Mouse (Mus musculus) G1E-ER4 (cell line): Measurements from ENCODE around the gene Uqcrh. TPM values are rescaled to one million over a fixed set of nuclear protein-coding genes. Genes with fewer than 3 reads are reported as not detected.
A peak's percentile ranks its signal among the peaks of the same experiment; 100 is the strongest.

Experiments used
- GATA1 ChIP-seq: IDR thresholded peaks from one replicate; pipeline ENCODE4 v1.8.0; 2012; ENCODE audit warnings: low read length, inconsistent platforms
- polyA plus RNA-seq: library from polyadenylated mRNA; stranded (reverse); fragments of >175 nt; gene quantifications from 2 replicates; pipeline ENCODE4 v1.2.3, GENCODE M21; 2012

The Uqcrh gene
- 18.6 and 22.9 TPM in 2 replicates for polyA plus RNA-seq

DNA sequence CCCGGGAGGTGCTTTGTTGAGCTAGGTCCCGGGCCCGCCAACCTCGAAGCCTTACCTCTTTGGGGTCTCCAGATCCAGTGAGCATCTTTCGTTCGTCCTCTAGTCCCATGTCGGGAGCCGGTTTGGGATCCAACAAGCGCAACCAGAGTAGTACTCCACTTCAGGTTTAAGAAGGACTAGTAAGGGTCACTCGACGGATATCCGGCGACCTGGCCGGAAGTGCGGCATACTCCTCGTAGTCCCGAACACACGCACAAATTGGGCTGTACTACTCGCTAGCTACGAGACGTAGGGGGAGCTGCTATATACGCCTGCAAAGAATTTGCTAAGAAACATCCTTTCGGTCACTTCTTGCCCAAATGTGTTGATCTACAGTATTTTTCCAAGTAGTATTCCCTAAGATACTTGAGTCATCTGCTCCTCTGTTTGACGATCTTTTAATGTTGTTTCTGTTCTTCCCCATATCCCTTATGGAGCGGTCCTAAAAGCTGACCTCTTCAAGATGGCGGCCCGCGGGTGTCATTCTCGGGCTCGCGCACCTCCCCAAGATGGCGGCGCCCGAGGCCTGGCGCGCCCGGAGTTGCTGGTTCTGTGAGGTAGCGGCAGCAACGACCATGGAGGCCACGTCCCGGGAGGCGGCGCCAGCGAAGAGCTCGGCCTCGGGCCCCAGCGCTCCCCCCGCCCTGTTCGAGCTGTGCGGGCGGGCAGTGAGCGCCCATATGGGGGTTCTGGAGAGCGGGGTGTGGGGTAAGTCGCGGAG is at the start of gene Uqcrh, which contains the start of gene Lrrc41:
TSS of gene Uqcrh (minus strand) at position 211 of the 760 bp plus-strand sequence.
TSS of gene Lrrc41 (plus strand) at position 409 of the 760 bp plus-strand sequence.
- TF ChIP-seq GATA1 = no peak

DNA sequence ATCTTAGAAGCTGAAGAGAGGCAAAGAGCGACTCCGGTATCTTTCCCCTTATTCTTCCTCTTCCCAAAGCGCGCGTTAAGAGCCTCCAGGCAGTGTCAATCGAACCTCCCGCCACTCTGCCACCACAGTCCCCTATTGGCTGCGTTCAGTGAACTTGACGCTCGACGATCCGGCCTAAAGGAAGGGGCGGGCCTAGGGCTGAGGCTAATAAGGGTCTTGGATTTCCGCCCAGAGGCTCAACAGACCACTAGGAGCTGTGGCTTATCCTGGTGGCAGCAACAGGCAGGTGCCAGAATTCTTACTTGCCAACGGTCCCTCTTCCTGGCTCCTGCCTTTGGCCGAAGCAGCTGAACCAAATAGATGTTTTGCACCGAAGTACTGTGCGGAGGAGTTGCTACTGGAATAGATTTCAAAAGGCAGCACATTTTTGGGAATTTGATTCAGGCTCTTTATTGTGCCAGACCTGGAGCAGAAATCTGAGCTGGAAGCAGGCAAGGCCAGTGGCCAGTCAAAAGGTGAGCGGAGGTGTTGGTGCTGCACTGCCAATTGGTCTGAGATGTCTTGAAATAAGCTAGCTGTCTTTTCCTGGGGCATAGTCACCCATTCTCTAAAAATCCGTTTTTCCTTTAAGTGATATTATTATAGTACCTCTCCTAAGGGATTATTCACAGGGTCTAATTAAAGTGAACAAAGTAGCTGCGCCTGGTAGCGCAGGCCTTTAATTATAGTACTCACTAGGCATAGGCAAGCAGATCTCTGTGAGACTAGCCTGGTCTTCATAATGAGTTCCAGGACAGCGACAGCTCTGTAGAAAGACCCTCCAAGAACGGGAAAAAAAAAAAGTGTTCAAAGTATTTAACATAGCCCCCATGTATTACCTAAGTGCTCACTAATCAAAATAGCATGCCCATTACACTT is 49.0 kb upstream of the Uqcrh start, which contains the start of the genes Rad54l and Pomgnt1:
TSS of gene Rad54l (minus strand) at position 89 of the 918 bp plus-strand sequence.
TSS of gene Pomgnt1 (plus strand) at position 239 of the 918 bp plus-strand sequence.
- no peak for TF ChIP-seq GATA1

DNA sequence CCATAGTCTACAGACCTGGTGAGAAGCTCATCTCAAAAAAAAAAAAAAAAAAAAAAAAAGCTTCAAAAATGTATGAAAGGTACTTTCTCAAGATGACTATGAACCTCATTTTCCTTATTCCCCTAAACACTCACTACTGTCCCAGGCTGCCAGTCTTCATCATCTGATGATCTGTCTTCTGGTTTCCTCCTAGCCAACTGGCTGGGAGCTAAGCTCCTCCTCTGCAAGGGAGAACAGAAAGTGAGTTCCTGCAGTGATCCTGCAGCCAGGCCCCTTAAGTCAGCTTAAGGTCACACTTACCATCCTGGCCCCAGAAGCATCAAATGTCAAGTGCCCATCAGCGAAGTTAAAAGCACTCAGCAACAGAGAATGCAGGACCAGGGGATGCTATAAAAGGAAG is 47.9 kb upstream of the Uqcrh start:
- TF ChIP-seq GATA1 = no peak

DNA sequence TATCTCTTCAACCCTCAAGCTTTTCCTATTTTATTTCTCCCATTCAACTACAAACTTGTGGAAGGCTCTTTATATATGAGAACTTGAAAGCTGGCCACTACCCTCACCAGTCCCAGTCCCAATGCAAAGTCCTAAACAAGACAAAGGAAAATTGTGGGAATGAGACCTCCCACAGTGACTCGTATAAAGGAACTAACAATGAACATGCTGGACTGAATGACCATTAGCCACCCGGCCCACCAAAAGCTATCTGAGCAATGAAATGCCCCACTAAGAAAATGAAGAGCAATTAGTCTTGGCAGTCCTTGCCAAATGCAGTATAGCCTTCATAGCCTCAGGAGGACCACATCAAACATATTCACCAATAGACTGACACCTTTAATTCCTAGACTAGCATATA is 36.6 kb upstream of the Uqcrh start:
- TF ChIP-seq GATA1 = no peak

DNA sequence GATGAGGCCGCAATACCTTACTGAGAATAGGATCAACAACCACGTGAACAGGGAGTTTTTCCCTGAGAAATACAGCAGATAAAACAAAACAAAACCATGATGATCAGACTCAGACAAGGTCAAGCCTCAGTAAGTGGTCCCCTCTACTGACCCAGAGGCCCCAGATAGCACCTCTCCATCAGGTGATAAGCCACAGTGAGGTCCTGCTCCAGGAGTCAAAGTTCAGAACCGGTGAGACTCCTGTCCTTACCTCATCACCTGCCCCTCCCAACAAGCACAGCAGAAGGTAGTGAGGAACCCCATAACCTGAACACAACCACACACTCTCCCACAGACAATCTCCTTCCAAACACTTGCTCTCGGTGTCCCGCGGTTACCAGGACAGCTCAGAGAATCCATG is 35.8 kb upstream of the Uqcrh start:
- TF ChIP-seq GATA1 = no peak

DNA sequence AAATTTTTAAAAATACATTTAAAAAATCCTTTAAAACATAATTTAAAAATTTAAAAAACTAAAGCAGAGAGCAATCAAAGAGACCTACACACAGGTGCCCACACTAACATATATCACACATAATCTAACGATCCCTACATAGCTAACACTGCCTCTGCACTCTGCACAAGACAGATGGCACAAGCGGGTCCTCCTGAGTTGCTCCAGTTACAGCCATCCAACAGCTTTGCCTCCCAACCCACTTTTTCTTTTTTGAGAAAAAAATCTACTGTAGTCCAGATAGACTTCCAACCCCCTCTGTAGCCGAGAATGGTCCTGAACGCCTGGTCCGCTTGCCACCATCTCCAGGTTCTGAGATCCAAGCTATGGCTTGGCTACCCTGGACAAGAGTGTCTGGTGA is 30.4 kb upstream of the Uqcrh start:
- no peak for TF ChIP-seq GATA1

DNA sequence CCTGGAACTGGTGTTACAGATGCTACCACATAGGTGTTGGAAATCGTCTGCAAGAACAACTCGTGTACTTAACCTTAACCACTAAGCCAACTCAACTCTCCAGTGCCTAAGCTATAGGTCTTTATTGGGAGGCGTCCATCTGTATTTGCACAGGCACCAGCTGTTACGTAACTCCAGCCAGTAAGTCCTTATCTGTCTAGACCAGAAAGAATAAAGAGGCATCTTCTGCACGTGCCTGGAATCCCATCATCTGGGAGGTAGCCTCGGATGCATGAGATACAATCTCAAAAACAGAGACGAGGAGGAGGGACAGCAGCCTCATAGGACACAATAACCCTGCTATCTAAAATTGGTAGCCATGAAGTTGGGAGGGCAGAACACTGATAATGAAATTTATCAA is 26.1 kb upstream of the Uqcrh start:
- peak; percentile 93 for TF ChIP-seq GATA1

DNA sequence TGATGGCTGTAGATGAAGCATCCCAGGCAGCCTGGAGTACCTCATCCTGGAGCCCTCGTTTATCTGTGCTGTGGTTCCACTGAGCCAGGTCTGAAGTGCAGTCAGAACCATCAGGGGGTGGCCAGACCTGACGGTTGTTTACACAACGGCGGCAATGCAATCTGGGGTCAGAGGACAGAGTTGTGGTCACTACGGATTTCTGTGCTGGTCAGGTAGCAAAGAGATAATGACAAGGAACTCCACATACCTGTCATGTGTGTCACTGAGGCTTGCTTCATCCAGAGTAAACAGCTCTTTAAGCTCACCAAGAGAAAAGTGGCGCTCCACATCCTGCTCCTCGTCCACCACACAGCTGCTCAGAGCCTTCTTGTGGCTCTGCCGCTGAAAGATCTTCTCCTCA is 22.3 kb upstream of the Uqcrh start:
- no peak for TF ChIP-seq GATA1

DNA sequence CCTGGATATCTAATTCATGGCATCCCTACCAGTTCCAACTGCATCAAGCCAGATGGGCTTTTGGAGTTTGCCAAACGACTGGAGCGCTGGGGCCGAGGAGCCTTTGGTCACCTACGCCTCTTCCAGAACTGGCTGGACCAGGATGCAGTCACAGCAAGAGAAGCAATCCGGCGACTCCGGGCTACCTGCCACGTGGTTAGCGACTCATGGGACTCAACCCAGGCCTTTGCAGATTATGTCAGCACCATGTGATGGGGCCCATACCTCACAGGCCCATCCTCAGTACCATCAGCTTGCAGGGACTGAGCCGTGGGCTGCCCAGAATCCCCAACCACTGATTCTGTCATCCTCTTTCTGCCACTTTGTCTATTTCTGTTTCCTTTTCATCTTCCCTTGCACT is 21.4 kb upstream of the Uqcrh start:
- no peak for TF ChIP-seq GATA1

DNA sequence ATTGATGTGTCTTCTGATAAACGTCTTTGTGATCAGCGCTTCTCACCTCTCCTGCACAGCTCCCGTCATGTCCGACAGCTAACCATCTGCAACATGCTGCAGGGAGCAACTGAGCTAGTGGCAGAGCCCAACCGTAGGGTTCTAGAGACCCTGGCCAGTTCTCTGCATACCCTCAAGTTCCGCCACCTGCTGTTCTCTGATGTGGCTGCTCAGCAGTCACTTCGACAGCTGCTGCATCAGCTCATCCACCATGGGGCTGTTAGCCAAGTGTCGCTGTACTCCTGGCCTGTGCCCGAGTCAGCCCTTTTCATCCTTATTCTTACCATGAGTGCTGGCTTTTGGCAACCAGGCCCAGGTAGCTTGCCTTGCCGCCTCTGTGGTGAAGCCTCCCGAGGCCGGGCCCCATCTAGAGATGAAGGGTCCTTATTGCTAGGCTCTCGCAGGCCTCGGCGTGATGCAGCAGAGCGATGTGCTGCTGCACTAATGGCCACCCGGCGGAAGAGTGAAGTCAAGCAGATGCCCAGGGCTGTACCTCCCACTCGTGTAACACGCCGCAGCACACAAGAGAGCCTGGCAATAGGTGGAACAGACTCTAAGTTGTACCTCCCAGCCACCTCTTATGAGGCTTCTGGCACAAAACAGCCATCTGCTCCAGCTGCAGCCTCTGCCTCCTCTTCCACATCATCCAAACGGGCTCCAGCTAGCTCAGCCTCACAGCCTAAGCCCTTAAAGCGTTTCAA is 13.8 kb upstream of the Uqcrh start:
- TF ChIP-seq GATA1 = no peak

DNA sequence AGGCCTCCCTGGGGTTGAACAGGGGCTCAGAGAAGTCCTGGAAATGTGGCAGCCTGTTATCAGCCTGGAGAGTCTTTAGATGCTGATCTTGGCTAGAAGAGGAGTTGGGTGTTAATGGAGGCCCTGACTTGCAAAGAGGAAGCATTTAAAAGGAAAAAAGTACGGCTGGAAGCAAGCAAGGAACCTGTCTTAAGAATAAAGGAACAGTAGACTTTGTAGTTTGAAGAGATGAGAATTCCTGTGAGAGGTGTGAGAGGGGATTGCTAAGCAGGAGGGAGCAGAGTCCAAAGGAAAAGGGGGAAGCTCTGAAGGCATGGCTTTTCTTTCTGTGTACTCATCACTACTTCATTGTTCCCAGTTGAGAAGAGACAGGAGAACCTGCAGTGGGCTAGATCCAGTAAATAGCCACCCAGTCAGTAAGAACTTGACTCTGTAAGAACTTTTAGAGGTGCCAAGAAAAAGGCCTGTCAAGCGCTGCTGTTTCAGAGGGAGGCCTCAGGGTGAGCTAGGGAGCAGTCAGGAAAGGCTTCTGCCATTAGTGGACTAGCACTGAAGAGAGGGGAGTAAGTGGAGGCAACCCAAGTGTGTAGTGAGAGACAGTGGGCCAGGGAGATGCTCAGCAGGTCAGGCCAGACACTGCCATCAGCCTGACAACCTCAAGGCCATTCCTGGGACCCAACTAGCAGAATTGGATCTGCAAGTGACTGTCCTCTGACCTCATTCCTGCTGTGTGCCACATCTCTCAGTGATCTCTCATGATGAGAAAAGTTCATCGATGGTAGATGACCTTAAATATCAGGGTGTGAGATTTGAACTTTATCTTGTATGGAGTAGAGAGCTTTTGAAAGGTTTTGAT is 2.6 kb upstream of the Uqcrh start:
- TF ChIP-seq GATA1 = no peak

DNA sequence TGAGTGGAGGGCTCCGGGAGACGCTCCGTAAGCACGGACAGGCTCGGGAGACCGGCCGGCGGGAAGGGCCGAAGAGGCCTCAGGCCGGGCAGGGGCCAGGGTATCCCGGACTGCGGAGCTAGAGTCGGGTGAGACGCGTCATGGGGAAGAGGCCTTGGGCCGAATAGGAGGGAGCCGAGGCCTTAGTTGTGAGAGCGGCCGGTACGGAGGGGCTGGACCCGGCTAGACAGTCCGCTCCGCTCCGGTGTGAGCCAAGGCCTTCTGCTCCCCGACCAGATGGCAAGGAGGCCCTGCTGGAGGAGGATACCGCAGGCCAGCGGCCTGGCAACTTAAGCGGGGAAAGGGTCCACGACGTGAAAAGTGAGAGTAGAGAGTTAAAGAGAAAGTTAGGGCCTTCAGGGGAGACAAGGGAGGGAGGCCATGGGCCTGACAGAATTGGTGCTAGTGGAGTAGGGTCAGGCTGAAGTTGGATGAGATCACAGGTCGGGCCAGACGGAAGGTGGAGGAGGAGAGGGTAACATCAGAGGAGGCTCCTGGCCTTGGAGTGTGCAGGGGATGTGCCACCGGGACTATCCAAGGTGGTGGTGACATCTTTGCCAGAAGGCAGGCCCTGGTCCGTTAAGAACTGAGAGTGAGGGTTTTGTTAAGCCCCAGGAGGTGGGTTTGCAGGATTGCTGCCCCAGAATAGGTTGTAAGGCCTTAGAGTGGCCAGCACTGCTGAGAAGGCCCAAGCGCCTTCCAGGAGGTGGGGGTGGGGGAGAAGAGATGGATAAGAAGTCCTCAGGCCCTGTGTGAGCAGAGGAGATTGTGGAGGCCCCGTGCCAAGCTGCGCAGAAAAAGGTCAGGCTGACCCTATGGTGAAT is 1.7 kb upstream of the Uqcrh start:
- no peak for TF ChIP-seq GATA1

DNA sequence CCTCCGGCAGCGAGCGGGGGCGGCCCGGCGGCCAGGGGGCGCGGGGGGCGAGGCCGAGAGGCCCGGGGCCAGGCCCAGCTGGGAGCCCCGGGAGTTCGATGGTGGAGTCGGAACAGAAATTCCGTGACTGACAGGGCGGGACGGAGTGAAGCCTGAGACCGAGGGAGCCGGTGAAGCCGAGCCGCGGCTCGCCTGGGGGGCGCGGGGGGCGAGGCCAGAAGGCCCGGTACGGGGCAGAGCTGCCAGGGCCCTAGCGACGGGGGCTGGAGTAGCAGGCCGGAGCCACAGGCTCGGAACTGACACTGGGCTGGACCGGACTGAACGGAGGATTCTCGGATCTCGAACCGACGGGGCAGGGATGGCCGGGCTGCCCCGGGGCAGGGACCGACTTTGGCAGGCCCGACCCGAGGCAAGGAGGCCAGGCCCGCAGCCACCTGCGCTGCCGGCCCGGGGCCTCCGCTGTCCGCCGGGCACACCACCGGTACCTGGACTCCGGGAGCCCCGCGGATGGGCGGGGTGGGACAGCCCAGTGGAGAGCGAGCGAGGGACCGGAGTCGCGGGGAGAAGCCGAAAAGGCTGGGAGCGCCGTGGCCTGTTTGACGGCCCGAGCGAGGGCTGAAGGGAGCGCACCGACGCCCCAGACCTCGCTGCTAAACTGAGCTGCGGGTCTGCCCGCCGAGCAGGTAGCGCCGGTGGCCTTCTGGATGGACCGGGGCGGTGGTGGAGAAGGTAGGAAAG is 929 bp upstream of the Uqcrh start:
- no peak for TF ChIP-seq GATA1
